Mouse (Mus musculus): Measurements from ENCODE around the gene P3h2. TPM values are rescaled to one million over a fixed set of nuclear protein-coding genes. Genes with fewer than 3 reads are reported as not detected.

Gene P3h2
- polyA plus RNA-seq, 1 experiment from 2014 or later = 1.4 TPM

GRCm38 (mm10) chr16:25971285-25971684 is 134.3 kb downstream of the P3h2 start:
- 92% methylated on average over 7 of the region's 7 CpGs for WGBS
- Histone ChIP-seq H3K4me3 (replicated peaks) (no peak overlapping the region), H3K4me1 (no peaks in the 10 kb centered on the region)

GRCm38 (mm10) chr16:25970720-25971119 is 134.9 kb downstream of the P3h2 start:
- H3K4me2 ChIP-seq = no peak overlapping the region
- H3K9ac ChIP-seq (replicated peaks) = no peak overlapping the region
- whole genome bisulfite sequencing = 94% methylated on average over 5 of the region's 5 CpGs
- H3K4me1 ChIP-seq = no peaks in the 10 kb centered on the region
- no peaks in the 10 kb centered on the region for H3K36me3 ChIP-seq
- no peak for ATAC-seq (ENCODE audit: low FRiP score)
- no peak overlapping the region for H3K4me3 ChIP-seq (replicated peaks)
- H3K27me3 ChIP-seq (replicated peaks) = no peaks in the 10 kb centered on the region
- H3K27ac ChIP-seq (replicated peaks) = no peak overlapping the region
- H3K9me3 ChIP-seq (replicated peaks) = no peaks in the 10 kb centered on the region

More at GRCm38 (mm10) chr16:25971285-25971684, 134.3 kb downstream of the P3h2 start:
- no peak overlapping the region for H3K27ac ChIP-seq (replicated peaks)
- no peaks in the 10 kb centered on the region for H3K27me3 ChIP-seq (replicated peaks)
- H3K36me3 ChIP-seq = no peaks in the 10 kb centered on the region
- no peak for ATAC-seq (ENCODE audit: low FRiP score)
- H3K4me2 ChIP-seq = no peak overlapping the region
- H3K9me3 ChIP-seq (replicated peaks) = no peaks in the 10 kb centered on the region
- no peak overlapping the region for H3K9ac ChIP-seq (replicated peaks)

- ATAC-seq (ENCODE audit: low FRiP score) = no peak
- H3K27ac ChIP-seq (replicated peaks) = no peak overlapping the region
- H3K9ac ChIP-seq (replicated peaks) = no peak overlapping the region
- H3K9me3 ChIP-seq (replicated peaks) = no peaks in the 10 kb centered on the region
- no peak overlapping the region for H3K4me2 ChIP-seq
- no peaks in the 10 kb centered on the region for H3K4me1 ChIP-seq
- H3K4me3 ChIP-seq (replicated peaks) = no peak overlapping the region
- no peaks in the 10 kb centered on the region for H3K27me3 ChIP-seq (replicated peaks)
- H3K36me3 ChIP-seq = no peaks in the 10 kb centered on the region
- 92% methylated on average over 6 of the region's 6 CpGs for WGBS
Measured at GRCm38 (mm10) chr16:25970193-25970592, 135.4 kb downstream of the P3h2 start.

GRCm38 (mm10) chr16:25967297-25967696 is 138.3 kb downstream of the P3h2 start:
- Histone ChIP-seq H3K27me3 (replicated peaks) (no peaks in the 10 kb centered on the region), H3K36me3 (no peaks in the 10 kb centered on the region), H3K27ac (replicated peaks) (no peak overlapping the region), H3K9me3 (replicated peaks) (no peaks in the 10 kb centered on the region), H3K9ac (replicated peaks) (no peak overlapping the region), H3K4me2 (no peak overlapping the region), H3K4me3 (replicated peaks) (no peak overlapping the region), H3K4me1 (no peaks in the 10 kb centered on the region)
- WGBS = 22% methylated on average over 3 of the region's 3 CpGs
- peak; percentile 70; the same call in 1 of the 2 replicates for ATAC-seq (ENCODE audit: low FRiP score)

GRCm38 (mm10) chr16:25963856-25964255 is 141.7 kb downstream of the P3h2 start:
- H3K9me3 ChIP-seq (replicated peaks) = no peaks in the 10 kb centered on the region
- no peaks in the 10 kb centered on the region for H3K36me3 ChIP-seq
- H3K9ac ChIP-seq (replicated peaks) = no peak overlapping the region
- no peak overlapping the region for H3K27ac ChIP-seq (replicated peaks)
- H3K4me3 ChIP-seq (replicated peaks) = no peak overlapping the region
- no peaks in the 10 kb centered on the region for H3K27me3 ChIP-seq (replicated peaks)
- ATAC-seq (ENCODE audit: low FRiP score) = no peak
- H3K4me2 ChIP-seq = no peak overlapping the region
- H3K4me1 ChIP-seq = no peaks in the 10 kb centered on the region
- 29% methylated on average over 3 of the region's 3 CpGs for WGBS

GRCm38 (mm10) chr16:25960345-25960744 is 145.2 kb downstream of the P3h2 start:
- H3K36me3 ChIP-seq = no peaks in the 10 kb centered on the region
- H3K4me1 ChIP-seq = no peaks in the 10 kb centered on the region
- H3K4me3 ChIP-seq (replicated peaks) = no peak overlapping the region
- H3K27me3 ChIP-seq (replicated peaks) = no peaks in the 10 kb centered on the region
- WGBS = 82% methylated on average over 7 of the region's 7 CpGs
- no peak overlapping the region for H3K9ac ChIP-seq (replicated peaks)
- H3K9me3 ChIP-seq (replicated peaks) = no peaks in the 10 kb centered on the region
- ATAC-seq (ENCODE audit: low FRiP score) = no peak
- no peak overlapping the region for H3K4me2 ChIP-seq
- no peak overlapping the region for H3K27ac ChIP-seq (replicated peaks)

GRCm38 (mm10) chr16:25959929-25960328 is 145.7 kb downstream of the P3h2 start:
- Histone ChIP-seq H3K27me3 (replicated peaks) (no peaks in the 10 kb centered on the region), H3K4me2 (no peak overlapping the region), H3K4me1 (no peaks in the 10 kb centered on the region), H3K27ac (replicated peaks) (no peak overlapping the region), H3K36me3 (no peaks in the 10 kb centered on the region), H3K4me3 (replicated peaks) (no peak overlapping the region), H3K9ac (replicated peaks) (no peak overlapping the region), H3K9me3 (replicated peaks) (no peaks in the 10 kb centered on the region)
- ATAC-seq (ENCODE audit: low FRiP score) = no peak
- WGBS = 90% methylated on average over 5 of the region's 5 CpGs

GRCm38 (mm10) chr16:25958650-25959238 is 146.8 kb downstream of the P3h2 start:
- Histone ChIP-seq H3K27ac (replicated peaks) (no peak overlapping the region), H3K4me1 (no peaks in the 10 kb centered on the region), H3K9me3 (replicated peaks) (no peaks in the 10 kb centered on the region), H3K36me3 (no peaks in the 10 kb centered on the region), H3K27me3 (replicated peaks) (no peaks in the 10 kb centered on the region), H3K4me3 (replicated peaks) (no peak overlapping the region), H3K9ac (replicated peaks) (no peak overlapping the region), H3K4me2 (no peak overlapping the region)
- ATAC-seq (ENCODE audit: low FRiP score) = no peak
- WGBS = 85% methylated on average over 7 of the region's 7 CpGs

- H3K9me3 ChIP-seq (replicated peaks) = no peaks in the 10 kb centered on the region
- no peaks in the 10 kb centered on the region for H3K4me1 ChIP-seq
- no peaks in the 10 kb centered on the region for H3K27me3 ChIP-seq (replicated peaks)
- H3K36me3 ChIP-seq = no peaks in the 10 kb centered on the region
- H3K4me3 ChIP-seq (replicated peaks) = no peak overlapping the region
- 87% methylated on average over 10 of the region's 10 CpGs for WGBS
- no peak overlapping the region for H3K9ac ChIP-seq (replicated peaks)
- no peak for ATAC-seq (ENCODE audit: low FRiP score)
- H3K4me2 ChIP-seq = no peak overlapping the region
- no peak overlapping the region for H3K27ac ChIP-seq (replicated peaks)
Measured at GRCm38 (mm10) chr16:25958213-25958612, 147.4 kb downstream of the P3h2 start.

- Histone ChIP-seq H3K4me3 (replicated peaks) (no peak overlapping the region), H3K36me3 (no peaks in the 10 kb centered on the region), H3K27ac (replicated peaks) (no peak overlapping the region), H3K9ac (replicated peaks) (no peak overlapping the region), H3K4me2 (no peak overlapping the region), H3K27me3 (replicated peaks) (no peaks in the 10 kb centered on the region), H3K9me3 (replicated peaks) (no peaks in the 10 kb centered on the region), H3K4me1 (no peaks in the 10 kb centered on the region)
- ATAC-seq (ENCODE audit: low FRiP score) = no peak
- 82% methylated on average over 6 of the region's 6 CpGs for WGBS
Measured at GRCm38 (mm10) chr16:25956831-25957230, 148.8 kb downstream of the P3h2 start.

- Histone ChIP-seq H3K4me2 (no peak overlapping the region), H3K36me3 (no peaks in the 10 kb centered on the region), H3K4me3 (replicated peaks) (no peak overlapping the region), H3K9ac (replicated peaks) (no peak overlapping the region), H3K9me3 (replicated peaks) (no peaks in the 10 kb centered on the region), H3K4me1 (no peaks in the 10 kb centered on the region), H3K27ac (replicated peaks) (no peak overlapping the region), H3K27me3 (replicated peaks) (no peaks in the 10 kb centered on the region)
- WGBS = 91% methylated on average over 3 of the region's 3 CpGs
- ATAC-seq (ENCODE audit: low FRiP score) = no peak
Measured at GRCm38 (mm10) chr16:25954614-25955013, 151.0 kb downstream of the P3h2 start.

GRCm38 (mm10) chr16:25953359-25953758 is 152.2 kb downstream of the P3h2 start:
- no peak overlapping the region for H3K4me2 ChIP-seq
- no peaks in the 10 kb centered on the region for H3K9me3 ChIP-seq (replicated peaks)
- no peaks in the 10 kb centered on the region for H3K27me3 ChIP-seq (replicated peaks)
- H3K4me1 ChIP-seq = no peaks in the 10 kb centered on the region
- H3K4me3 ChIP-seq (replicated peaks) = no peak overlapping the region
- H3K36me3 ChIP-seq = no peaks in the 10 kb centered on the region
- H3K9ac ChIP-seq (replicated peaks) = no peak overlapping the region
- ATAC-seq (ENCODE audit: low FRiP score) = no peak
- 79% methylated on average over 5 of the region's 5 CpGs for WGBS
- no peak overlapping the region for H3K27ac ChIP-seq (replicated peaks)

- Histone ChIP-seq H3K9me3 (replicated peaks) (no peaks in the 10 kb centered on the region), H3K4me1 (no peaks in the 10 kb centered on the region), H3K27me3 (replicated peaks) (no peaks in the 10 kb centered on the region), H3K27ac (replicated peaks) (no peak overlapping the region), H3K4me3 (replicated peaks) (no peak overlapping the region), H3K9ac (replicated peaks) (no peak overlapping the region), H3K4me2 (no peak overlapping the region), H3K36me3 (no peaks in the 10 kb centered on the region)
- ATAC-seq (ENCODE audit: low FRiP score) = no peak
- WGBS = 64% methylated on average over 2 of the region's 2 CpGs
Measured at GRCm38 (mm10) chr16:25952005-25952404, 153.6 kb downstream of the P3h2 start.

Data from neural tube, embryonic 15.5 days (tissue).